Mouse (Mus musculus) heart, adult 18-20 months (tissue): ENCODE measurements around the gene Meaf6. TPM values are rescaled to one million over a fixed set of nuclear protein-coding genes. Genes with fewer than 3 reads are reported as not detected.

Source experiments
- DNase-seq, 2 experiments: peaks; one replicate each; pipeline ENCODE4 v3.0.0; 2021 to 2022; ENCODE audit warnings: mixed read lengths in 1 of 2
- total RNA-seq, 2 experiments: library from RNA; stranded (reverse); gene quantifications; 2 replicates each; pipeline ENCODE4 v1.2.3; 2021

Gene Meaf6
- total RNA-seq, 2 experiments from 2014 or later = 18.3 to 23.4 TPM

- no peak for DNase-seq
These were observed 59.3 kb downstream of the Meaf6 start for GRCm38 (mm10) chr4:125144211-125144610.

- peak in 1 of 2 experiments; percentile 27 for DNase-seq
These were observed 59.7 kb downstream of the Meaf6 start for GRCm38 (mm10) chr4:125144627-125145026.

GRCm38 (mm10) chr4:125145213-125145612, 60.3 kb downstream of the Meaf6 start:
- peak; percentile 60 to 80 for DNase-seq

GRCm38 (mm10) chr4:125147970-125148369, 63.0 kb downstream of the Meaf6 start:
- no peak for DNase-seq

- peak in 1 of 2 experiments; percentile 36 for DNase-seq
These were observed 64.5 kb downstream of the Meaf6 start for GRCm38 (mm10) chr4:125149460-125149859.

- DNase-seq = no peak
These were observed 67.5 kb downstream of the Meaf6 start for GRCm38 (mm10) chr4:125152469-125152868.

- DNase-seq = no peak
These were observed 68.8 kb downstream of the Meaf6 start for GRCm38 (mm10) chr4:125153659-125154241.

- DNase-seq = no peak
These were observed 70.7 kb downstream of the Meaf6 start for GRCm38 (mm10) chr4:125155646-125156045.

GRCm38 (mm10) chr4:125157322-125157721, 72.4 kb downstream of the Meaf6 start:
- DNase-seq = no peak

- DNase-seq = no peak
These were observed 73.1 kb downstream of the Meaf6 start for GRCm38 (mm10) chr4:125158081-125158480.

GRCm38 (mm10) chr4:125158581-125159317, 73.8 kb downstream of the Meaf6 start:
- DNase-seq = no peak

- DNase-seq = peak; percentile 66 to 91
These were observed 75.5 kb downstream of the Meaf6 start for GRCm38 (mm10) chr4:125160320-125160950.

- no peak for DNase-seq
These were observed 76.0 kb downstream of the Meaf6 start for GRCm38 (mm10) chr4:125160951-125161331.

GRCm38 (mm10) chr4:125161392-125161791, 76.5 kb downstream of the Meaf6 start:
- DNase-seq = no peak

GRCm38 (mm10) chr4:125162701-125163100, 77.8 kb downstream of the Meaf6 start:
- no peak for DNase-seq

Other genes starting within 250 kb of the Meaf6 start
- 10 to 100 TPM; 20.0 to 20.5 TPM for gene Yrdc, start 234.5 kb upstream of the Meaf6 start, total RNA-seq
- gene 1110065P20Rik, start 233.9 kb upstream of the Meaf6 start, total RNA-seq = 10 to 100 TPM; 20.7 to 26.9 TPM
- gene Maneal, start 223.0 kb upstream of the Meaf6 start, total RNA-seq = under 1 TPM; 0.52 to 0.57 TPM
- gene Epha10, start 204.2 kb upstream of the Meaf6 start, total RNA-seq = not detected
- 10 to 100 TPM in 1 of 2 experiments, 1 to 10 TPM in 1; 7.8 to 10.9 TPM for gene 9930104L06Rik, start 148.1 kb upstream of the Meaf6 start, total RNA-seq
- gene Cdca8, start 145.8 kb upstream of the Meaf6 start, total RNA-seq = under 1 TPM; 0.41 to 0.57 TPM
- 1 to 10 TPM; 3.1 to 4.3 TPM for gene Rspo1, start 98.7 kb upstream of the Meaf6 start, total RNA-seq
- gene Gnl2, start 68.5 kb upstream of the Meaf6 start, total RNA-seq = 10 to 100 TPM; 28.6 to 29.2 TPM
- under 1 TPM in 1 of 2 experiments, not detected in 1; 0.33 TPM for gene Dnali1, start 19.4 kb upstream of the Meaf6 start, total RNA-seq
- 1 to 10 TPM; 7.1 to 7.7 TPM for gene Snip1, start 18.5 kb upstream of the Meaf6 start, total RNA-seq
- 1 to 10 TPM; 4.0 to 4.1 TPM for gene Zc3h12a, start 42.7 kb downstream of the Meaf6 start, total RNA-seq